Mouse (Mus musculus) hindlimb bud, embryonic 11.5 days (tissue): Measurements from ENCODE around the gene Cntrob.

Experiments used
- DNase-seq: peaks from one replicate; pipeline ENCODE4 v3.0.0-alpha.2; 2012; ENCODE audit warnings: low read depth, low spot score; ENCODE audit errors: extremely low spot score

Gene Cntrob

DNA sequence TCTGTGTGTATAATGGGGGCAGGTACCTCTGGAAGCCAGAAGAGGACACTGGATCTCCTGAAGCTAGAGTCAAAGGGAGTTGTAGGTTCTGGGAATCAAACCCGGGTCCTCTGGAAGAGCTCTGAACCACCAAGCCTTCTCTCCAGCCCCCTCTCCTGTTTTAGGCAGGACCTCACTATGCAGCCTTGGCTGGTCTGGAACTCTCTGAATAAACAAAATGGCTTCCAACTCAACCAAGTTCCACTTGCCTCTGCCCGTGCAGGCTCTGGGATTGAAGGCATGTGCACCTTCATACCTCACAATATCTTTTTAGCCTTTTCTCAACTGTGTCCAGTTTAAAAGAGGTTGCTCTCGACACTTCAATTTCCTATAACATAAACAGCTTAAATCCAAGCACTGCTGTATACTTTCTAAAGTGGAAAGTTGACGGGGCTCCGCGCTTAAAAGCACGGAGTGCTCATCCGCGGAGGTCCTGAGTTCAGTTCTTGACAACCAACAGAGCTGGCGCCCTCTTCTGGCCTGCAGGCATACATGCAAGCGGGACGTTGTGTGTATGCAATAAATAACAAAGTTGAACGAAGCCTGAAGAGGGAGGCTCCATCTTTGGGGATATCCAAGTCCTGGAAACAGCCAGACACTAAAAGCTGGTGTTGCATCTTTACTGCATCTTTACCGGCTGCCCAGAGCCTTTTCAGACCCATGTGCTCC is 72.3 kb downstream of the Cntrob start:
- no peak for DNase-seq

DNA sequence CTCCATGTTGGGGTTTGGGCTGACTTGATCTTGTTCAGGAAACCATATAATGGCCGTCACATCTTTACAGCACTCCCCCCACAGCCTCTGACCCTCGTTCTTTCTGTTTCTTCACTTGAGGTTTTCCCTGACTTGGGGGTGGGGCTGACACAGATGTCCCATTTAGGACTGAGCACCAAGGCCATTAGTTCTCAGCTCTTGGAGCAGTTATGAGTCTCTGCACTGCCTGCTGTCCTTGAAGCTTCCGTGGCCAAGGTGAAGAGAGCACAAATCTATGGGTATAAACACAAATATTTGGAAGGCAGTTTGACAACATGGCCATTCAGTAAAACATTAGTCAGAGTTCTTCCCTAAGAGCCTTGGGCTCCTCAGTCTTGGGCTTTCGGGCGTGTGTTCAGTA is 73.5 kb downstream of the Cntrob start:
- DNase-seq = no peak
